13 mouse cellular contexts compared by ENCODE assay signal in genomic region chr10:15399964-15400363, GRCm38 (mm10).
"Had no signal": no experiment of that assay in that cellular context is flagged by ENCODE, and none has a peak within 500 bp of the region (broad histone marks: within the 10 kb centered on the region; RNA-seq: fewer than 3 reads in every experiment).

No protein-coding gene starts in this region.

- ATAC-seq: hindbrain, postnatal 0 days; intestine, embryonic 16.5 days had no signal

- DNase-seq: gastrocnemius, postnatal 14 days; heart, adult 18-20 months; heart, postnatal 14 days; heart, postnatal 36 days; kidney, adult 11 months; kidney, adult 2 months; kidney, adult 9 months; kidney, postnatal 14 days; kidney, postnatal 36 days; liver; liver, embryonic 13.5 days had no signal
